Mouse (Mus musculus): ENCODE data around the gene Ap2s1.

DNA sequence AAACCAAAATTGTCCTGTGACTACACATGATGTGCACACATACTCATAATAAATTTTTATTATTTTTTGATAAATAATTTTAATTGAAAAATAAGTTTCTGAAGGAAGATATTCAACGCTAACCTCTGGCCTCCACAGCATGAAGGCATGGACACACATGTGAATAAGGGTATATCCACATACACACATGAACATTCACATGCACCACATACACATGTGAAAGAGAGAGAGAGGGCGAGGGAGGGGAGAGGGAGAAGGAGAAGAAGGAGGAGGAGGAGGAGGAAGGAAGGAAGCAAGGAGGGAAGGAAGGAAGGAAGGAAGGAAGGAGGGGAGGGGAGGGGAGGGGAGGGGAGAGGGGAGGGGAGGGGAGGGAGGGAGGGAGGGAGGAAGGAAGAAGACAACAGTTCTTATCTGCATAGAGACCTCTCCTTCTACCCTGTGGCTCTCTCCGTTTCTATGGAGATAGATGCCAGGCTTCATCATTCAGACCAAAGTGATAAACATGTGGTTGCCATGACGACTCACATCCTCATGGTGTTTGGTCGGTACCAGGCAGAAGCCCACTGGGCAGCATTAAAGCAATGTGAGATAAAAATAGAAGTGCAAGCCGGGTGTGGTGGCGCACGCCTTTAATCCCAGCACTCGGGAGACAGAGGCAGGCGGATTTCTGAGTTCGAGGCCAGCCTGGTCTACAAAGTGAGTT lies 20.8 kb downstream of the Ap2s1 start:
- TF ChIP-seq POLR2A (IDR thresholded peaks at IDR 0.05; ENCODE audit: control insufficient read depth, extremely low read depth, insufficient read depth, low read length, poor library complexity) (no peak), CTCF (IDR thresholded peaks at IDR 0.05; ENCODE audit: borderline replicate concordance, control insufficient read depth, extremely low read depth, insufficient read depth, low read length, poor library complexity) (no peak)
